Mouse (Mus musculus): ENCODE results near the gene Lama5.

Lama5 gene

DNA sequence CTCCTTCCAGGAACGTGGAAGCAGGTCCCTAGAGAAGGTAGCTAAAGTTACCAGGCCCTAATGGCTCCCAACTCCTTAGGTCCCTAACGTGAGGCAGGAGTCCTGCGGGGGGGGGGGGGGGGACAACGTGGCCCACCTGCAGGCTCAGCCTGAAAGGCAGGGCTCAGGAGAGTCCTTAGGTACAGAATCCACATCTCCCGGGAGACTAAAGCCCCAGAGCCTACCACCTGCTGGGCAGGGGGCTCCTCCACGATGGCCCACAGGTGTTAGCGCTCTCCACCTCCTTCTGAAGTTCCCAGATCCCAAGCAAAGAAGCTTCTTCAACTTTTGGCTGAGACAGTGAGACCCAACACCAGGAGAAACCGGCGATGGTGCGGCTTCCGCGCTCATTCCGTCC, 1.0 kb downstream of the Lama5 start:
- no peak for DNase-seq (ENCODE audit: low spot score)

GRCm38 (mm10) chr2:180222250-180222649, 3.4 kb downstream of the Lama5 start:
- no peak for DNase-seq (ENCODE audit: low spot score)

DNA sequence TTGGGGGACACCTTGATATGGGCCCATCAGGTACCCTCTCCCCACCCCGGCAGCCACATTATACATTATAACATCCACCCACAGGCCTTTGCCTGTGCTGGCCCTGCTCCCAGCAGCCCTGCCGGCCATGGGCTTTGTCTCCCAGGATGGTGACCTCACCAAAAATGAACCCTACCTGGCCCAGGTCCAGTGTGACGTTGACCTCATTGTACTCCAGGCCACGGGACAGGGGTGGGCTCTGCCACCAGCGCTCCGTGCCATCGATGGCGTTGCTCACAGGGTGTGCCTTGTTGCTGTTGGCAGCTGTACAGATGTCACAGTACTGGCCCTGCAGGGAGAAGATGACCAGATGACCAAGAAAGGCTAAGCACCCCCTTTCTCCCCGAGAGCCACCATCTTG, 4.6 kb downstream of the Lama5 start:
- DNase-seq (ENCODE audit: low spot score) = no peak

DNA sequence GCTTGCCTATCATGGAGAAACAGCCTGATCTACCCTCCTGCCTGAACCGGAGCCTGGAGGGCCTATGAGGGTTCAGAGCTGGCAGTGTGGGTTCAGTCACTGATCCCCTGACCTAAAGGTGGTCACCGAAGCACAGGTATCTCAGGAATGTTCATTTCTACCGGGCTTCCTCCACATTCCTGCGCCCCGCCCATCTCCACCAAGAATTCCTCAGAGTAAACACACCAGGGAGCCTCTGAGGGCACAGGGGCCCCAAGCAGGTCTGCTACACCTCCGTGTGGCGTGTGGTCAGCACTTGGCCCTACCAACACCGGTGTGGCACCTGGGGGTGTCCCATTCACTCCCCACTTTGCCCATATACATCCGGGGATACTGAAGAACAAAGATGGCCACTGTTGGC, 5.5 kb downstream of the Lama5 start:
- no peak for DNase-seq (ENCODE audit: low spot score)

DNA sequence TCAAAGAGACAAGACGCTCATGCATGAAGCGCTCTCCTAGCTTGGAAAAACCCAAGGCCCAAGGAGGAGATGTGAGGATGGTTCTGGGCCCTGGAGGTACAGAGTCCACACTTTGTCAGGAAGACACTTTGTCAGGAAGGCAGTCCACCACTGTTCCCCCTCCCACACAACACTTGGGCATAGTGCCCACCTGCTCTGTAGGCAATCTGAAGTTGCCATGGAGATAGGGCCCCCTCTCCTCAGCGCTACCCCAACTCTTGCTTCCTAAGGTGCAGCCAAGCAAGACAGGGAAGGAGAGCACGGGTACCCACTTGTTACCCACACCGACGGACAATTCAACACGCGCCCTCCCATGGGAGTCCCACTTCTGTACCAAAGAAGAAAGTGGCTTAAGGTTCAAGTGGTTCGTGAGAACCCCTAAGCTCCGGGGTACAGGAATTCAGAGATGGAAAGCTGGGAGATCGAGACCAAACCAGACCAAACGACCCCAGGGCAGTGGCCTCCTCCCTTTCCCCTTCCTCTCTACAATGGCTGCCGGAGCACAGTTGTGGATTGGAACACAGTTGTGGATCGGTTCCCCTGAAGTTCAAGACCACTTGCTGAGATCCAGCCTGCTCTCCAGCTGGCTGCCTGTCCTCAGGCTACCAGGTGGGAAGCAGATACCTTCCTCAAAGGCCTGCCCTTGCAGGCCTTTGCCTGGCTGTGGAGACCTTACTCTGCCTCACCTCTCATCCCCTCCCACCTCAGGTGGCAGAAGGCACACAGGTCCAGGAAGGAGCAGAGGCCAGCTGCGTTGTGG, 6.3 kb downstream of the Lama5 start:
- DNase-seq (ENCODE audit: low spot score) = no peak

GRCm38 (mm10) chr2:180218677-180219076, 7.0 kb downstream of the Lama5 start:
- no peak for DNase-seq (ENCODE audit: low spot score)

DNA sequence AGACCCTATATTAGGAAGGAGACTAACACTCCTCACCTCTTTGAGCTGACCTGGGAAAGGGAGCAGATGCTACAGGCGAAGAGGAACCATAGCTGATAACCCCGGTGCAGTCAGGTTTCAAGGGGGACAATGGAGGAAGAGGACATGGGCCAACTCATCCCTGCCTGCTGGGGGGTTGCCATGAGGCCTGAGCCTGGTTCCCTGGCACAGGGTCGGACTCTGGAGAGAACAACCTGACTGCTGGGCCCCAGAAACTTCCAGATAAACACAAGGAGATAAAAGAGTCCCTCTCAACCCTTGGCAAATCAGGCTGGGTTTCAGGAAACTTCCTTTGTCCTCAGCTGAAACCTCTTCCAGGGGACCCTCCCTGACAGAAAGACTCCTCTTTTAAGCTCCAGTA, 7.4 kb downstream of the Lama5 start:
- DNase-seq (ENCODE audit: low spot score) = no peak

DNA sequence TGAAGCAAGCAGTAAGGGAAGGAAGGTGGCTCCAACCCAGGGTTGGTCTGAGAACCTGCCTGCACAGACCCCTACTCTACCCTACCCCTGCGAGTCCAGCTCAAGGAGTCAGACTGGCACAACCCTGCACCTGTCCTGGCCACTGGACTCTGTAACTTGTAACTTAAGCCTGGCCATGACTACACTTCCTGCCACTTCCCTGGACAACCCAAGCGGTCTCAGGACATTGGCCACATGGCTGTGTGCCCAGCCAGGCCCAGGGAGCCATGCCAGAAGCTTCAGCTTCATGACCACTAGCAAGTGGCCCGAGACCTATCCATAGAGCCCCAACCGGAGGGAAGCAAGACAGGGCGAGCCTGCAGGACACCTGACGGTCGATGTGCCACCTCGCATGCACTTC, 8.1 kb downstream of the Lama5 start:
- DNase-seq (ENCODE audit: low spot score) = peak; percentile 45

DNA sequence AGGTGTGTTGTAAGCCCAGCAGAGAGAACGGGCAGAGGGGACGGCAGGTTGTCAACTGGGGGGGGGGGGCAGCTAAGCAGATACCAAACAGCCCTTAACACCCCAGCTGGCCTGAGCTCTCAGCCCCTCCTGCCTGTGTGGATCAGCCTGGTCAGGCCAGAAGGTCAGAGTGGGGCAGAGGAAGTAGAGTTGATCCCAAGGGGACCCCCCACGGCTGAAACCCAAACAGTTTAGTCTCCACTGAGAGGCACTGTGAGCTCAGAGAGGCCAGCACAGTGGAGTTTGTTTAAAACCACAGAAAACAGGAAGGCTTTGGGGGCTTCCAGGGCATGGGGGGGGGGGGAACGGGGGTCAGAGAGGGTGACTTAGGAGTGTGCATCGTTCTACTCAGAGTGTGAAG, 8.7 kb downstream of the Lama5 start:
- no peak for DNase-seq (ENCODE audit: low spot score)

GRCm38 (mm10) chr2:180215951-180216350, 9.7 kb downstream of the Lama5 start:
- no peak for DNase-seq (ENCODE audit: low spot score)

- DNase-seq (ENCODE audit: low spot score) = no peak
Observed at GRCm38 (mm10) chr2:180215011-180215461, 10.6 kb downstream of the Lama5 start.

DNA sequence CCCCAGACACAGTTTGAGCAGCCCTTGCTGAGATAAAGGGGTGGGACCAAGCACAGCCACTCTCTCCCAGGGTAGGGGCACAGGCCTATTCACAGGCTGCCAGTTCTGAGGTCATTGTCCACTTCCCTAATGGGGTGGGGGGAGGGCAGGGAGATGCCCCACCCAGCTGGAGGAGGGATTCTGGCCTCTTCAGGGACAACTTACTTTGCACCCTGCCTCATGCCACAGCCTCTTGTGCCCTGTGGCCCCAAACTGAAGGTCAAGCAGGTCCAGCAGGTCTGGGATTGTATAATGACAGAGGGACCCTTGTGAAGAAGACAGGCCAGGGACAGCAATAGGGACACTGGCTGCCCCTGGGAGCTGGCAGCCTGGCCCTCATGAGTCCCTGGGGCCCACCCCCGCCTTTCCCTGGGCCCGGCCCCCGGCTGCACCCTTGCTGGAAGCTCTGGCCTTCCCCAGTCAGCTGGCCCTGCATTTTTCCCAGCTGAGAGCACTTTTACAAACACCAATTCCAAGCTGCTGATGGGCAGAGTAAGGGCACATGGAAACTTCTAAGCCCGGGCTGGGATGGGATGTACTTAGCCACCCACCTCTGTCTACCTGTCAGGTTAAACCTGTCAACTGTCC, 11.2 kb downstream of the Lama5 start:
- no peak for DNase-seq (ENCODE audit: low spot score)

- no peak for DNase-seq (ENCODE audit: low spot score)
Observed at GRCm38 (mm10) chr2:180212255-180212654, 13.4 kb downstream of the Lama5 start.

DNA sequence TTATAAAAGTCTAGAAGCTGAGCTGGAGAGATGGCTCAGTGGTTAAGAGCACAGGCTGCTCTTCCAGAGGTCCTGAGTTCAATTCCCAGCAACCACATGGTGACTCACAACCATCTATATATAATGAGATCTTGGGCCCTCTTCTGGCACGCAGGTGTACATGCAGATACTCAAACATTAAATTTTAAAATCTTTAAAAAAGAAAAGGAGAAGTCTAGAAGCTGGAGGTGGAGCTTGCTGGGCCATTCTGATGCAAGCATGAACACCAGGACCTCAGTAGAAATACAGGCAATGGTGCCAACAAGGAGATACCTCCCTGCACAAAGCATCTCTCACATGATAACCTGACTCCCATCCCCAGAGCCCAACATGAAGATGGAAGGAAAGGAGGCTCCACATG, 16.7 kb downstream of the Lama5 start:
- no peak for DNase-seq (ENCODE audit: low spot score)

GRCm38 (mm10) chr2:180207840-180208239, 17.8 kb downstream of the Lama5 start:
- no peak for DNase-seq (ENCODE audit: low spot score)

- DNase-seq (ENCODE audit: low spot score) = no peak
Observed at GRCm38 (mm10) chr2:180205956-180206280, 19.7 kb downstream of the Lama5 start.

DNA sequence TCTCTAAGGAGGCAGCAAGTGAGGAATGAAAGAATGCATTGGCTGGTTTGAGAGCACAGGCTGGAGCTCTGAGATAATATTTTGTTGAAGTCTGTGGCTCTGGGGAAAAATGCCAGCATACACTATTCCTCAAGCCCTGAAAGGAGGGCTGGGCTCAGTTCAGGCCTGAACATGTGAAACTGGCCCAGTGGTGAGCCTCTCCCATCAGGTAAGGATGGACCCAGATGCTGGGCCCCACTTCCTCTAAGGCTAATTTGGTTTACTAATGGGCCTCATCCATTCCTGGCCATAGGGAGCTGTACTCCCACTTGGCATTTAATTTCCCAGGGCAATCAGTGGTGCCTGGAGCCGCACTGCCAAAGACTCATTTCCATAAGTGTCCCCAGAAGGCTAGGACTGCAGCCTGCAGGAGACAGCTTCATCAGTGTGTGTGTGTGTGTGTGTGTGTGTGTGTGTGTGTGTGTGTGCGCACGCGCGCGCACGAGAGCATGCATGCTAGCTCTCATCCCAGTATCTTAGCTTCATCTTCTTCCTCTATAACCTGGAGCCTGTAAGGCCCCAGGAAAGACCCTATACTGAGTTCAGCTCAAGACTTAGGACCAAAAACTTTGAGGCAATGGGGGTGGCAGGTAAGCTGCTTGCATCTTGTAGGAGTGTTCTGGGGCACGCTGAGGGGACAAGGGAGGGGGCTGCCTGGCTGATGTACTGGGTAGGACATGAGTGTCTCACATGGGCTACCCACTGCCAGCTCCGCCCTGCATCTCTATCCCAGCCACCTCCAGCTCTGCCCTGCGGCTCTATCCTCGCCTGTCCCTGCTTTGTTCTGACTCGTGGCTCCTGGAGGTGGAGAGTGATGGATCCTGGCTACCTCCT, 20.3 kb downstream of the Lama5 start:
- no peak for DNase-seq (ENCODE audit: low spot score)

DNA sequence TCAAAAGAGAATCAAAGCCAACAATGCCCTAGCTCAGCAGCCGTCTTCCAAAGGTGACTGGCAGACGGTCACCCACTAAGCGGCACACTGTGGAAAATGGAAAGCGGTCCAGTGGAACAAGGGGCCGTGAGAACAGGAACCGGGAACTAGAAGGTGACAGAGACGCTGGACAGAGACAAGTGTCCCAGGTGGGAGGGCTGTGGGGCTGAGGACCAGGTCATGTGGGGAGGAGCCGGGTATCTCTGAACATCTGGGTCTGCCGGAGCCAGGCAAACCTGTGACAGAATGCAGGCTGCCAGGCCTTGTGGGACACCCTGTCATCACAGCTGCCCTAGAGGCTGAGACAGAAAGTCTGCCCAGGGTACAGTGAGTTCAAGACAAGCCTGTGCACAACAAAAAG, 21.2 kb downstream of the Lama5 start:
- DNase-seq (ENCODE audit: low spot score) = no peak

DNA sequence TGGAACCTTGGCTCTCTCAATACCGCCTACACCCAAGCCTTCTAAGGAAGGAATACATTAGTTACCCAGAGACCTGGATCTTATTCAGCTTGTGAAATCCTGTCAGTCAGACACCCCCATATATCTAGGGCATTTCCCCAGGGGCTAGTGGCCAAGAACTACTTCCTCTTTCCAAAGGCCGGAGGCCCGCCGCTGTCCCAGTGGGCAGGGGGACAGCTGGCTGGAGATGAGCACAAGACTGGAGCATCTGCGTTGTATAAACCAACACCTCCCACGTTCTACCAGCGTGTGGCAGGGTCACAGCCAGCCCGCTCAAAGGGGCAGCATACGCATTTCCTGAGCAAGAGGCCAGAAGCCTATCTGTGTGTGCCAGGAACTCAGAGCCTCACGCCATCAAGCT, 22.9 kb downstream of the Lama5 start:
- no peak for DNase-seq (ENCODE audit: low spot score)

DNA sequence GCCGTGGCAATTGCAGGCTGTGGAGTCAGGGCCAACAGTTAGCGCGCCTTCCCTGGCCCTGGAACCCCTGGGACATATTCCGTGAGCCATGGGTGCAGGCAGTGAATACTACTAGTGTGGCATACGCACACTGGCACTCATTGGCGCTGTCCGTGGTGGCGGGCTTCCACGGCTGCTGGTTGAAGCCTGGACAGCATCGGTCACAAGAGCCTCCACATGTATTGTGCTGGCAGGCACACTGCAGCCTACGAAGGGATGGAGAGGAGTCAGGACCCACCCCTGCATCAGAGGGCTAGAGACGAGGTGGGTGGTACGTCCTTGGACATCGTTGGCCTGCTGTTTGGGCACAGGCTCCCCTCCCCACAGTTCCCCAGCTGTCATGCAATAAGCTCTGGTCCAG, 23.4 kb downstream of the Lama5 start:
- DNase-seq (ENCODE audit: low spot score) = no peak

GRCm38 (mm10) chr2:180201303-180201702, 24.4 kb downstream of the Lama5 start:
- no peak for DNase-seq (ENCODE audit: low spot score)

DNA sequence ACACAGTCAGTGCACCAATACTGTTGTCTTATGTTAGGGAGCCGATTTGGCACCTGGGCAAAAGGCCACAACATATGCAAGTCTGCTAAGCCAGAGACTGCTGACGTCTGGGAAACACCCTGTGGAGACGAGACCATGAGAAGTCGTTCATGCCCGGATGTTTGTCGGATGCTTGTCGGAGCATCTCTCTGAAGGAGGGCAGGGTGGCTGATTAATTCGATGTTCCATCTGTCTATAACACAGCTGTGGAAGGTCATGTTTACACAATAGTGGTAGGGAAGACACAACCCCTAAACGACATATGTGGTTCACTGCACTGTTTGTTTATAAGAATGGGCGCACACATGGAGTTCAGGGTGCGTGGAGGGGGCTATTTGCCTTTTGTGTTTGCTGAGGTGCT, 25.0 kb downstream of the Lama5 start:
- DNase-seq (ENCODE audit: low spot score) = no peak

DNA sequence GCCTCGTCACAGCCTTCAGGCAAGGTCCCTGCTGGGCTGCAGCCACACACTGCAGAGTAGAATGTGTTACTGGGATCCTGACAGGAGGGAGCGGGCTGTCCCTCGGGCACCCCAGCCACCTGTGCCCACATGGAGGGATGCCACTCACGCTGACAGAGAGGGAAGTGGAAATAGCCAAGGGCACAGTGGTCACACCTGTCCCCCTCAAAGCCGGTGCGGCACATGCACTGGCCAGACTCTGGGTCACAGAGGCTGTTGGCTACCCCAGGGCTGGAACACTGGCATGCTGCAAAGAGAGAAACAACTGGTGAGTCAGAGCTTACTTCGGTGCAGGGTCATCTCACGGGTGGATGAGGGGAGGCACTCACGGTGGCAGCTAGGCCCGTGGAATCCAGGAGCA, 26.9 kb downstream of the Lama5 start:
- DNase-seq (ENCODE audit: low spot score) = no peak

Data from ovary, adult 18-20 months (tissue).